Mouse (Mus musculus) urinary bladder, postnatal 10 days (tissue): ENCODE measurements at regions not wholly inside any gene's neighbourhood (a gene's known extent, or its start where the extent isn't known, plus 50 kb on each side); places are given as distances from the start of the nearest gene placed in this dataset.

Source experiments
- DNase-seq: peaks from one replicate; pipeline ENCODE4 v3.0.0; 2022; ENCODE audit warnings: low spot score

DNA sequence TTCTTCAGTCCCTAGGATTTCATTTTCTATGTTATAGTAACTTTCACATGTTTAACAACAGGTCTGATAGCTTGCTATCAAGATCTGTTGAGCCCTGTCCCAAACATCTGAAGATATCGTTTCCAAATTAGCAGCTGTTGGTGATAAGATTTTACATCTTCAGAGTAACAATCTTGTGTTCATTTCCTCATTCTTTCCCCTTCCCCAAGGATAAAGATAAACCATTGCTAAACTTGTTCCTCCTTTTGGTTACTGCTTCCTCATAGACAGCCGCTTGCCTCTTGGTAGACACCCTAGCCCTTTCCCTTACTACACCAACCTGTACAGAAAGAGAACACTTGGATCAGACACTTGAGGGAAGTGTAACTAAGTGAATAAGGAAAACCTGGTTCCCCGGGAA lies 58.6 kb downstream of the Kcnrg start:
- no peak for DNase-seq

DNA sequence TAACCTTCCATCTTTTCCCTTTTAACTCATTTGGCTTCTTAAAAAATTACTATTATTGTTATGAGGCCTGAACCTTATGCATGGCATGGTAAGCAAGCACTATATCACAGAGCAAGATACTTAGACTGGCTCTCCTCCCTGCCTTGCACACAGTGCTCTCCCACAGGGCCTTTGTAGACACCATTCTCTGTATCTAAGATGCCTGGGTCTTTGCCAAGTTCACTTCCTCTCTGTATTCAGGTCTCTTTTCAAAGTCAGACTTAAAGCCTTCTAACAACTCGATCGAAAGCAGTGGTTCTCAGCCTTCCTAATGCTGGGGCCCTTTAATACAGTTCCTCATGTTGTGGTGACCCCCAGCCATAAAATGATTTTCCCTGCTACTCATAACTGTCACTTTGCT lies 65.9 kb downstream of the Kcnrg start:
- DNase-seq: no peak

DNA sequence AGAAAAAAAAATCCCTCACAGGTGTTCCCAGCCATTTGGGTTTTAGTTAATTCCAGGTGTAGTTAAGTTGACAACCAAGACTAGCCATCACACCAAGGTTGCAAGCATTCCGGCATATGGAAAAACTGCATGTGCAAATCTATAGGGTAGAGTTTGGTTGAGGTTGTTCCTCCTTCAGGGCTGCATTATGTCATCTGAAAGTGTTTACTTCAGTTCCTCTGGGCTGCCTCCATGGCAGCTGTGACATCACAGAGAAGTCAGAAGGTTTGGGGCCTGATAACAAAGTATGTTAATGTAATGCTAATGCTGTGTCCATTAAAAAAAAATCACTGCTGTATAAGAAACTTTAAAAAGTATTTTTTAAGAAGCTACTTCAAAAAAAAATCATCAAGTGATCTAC lies 70.8 kb downstream of the Kcnrg start:
- no peak for DNase-seq

DNA sequence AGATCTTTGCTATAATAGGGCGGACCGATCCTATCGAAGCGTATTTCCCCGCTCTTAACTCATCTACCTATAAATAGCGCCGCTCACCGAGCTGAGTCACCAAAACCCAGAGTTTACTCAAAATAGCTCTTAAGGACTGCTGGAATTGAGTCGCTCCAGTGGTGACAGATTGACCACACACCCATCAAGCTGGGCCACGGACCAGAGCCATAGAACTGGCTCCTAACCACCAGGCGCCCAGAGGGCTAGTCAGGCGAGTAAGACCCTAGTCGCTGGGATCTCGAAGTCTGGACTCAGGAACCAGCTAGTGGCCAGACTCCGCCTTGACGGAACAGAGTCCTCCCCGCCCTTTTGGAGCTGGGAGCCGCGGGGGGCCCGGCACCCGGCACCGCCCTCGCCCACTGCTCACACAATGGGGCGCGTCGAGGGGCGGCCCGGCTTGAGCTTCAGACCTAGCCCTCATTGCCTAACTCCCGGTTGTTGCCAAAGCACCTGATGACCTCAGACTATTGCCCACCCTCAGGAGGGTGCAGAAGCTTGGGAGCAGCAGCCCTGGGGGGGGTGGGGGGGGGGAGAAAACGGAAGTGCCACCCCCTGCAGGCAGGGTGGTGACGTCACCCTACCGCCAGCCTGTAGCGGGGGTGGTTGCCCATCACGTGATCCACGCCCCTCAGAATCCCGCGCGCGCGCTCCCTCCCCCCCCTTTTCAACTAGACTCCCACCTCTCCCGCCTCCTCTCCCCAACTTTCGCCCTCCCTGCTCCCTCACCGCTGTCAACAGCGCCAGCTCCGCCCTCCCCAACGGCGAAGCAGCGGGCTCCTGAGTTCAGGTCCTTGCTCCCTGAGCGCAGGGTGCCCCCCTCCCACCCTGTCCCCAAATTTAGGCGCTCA lies 73.8 kb downstream of the Kcnrg start:
- peak; percentile 54 for DNase-seq

DNA sequence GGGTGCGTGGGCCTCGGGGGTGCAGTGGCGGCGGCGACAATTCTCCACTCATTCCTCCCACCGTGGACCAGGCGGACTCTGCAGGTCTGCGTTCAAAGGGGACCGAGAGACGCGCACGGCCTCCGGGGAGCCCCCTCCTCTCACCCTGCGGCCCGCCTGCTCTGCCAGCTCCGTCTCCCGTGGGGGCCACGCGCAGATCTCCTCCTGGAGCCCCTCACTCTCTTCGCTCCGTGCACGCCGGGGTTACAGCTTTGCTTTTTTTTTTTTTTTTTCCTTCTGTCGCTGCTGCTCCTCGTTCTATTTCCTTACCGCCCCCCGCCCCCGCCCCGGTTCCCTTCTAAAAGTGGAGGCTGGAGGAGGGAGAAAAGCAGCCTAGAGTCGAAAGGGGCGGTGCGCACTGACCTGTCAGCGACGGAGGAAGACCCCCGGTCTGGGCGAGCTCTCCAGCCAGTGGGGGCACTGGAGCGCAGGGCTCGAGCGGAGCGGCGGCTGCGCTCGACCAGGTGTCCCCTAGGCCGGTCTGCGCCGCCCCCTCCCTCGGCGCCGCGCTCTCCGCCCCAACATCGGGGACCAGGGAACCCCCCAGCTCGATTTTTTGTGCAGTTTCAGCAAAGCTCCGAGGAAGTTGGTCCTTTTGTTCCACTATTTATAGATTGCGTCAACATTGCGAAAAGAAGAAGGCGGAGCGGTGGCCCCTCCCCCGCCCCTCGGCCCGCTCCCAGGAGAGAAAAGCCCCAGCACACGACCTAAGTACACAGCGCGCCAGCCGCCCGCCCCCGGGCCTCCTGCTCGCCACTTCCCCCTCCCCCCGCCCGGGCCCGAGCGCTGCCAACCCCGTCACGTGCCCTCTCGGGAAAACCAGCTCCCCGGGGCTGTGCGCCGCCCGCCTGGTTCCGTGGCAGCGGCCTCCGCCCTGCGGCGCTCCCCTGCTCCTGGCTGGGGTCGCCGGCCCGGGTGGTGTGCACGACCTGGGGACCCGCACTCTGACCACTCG lies 74.7 kb downstream of the Kcnrg start:
- DNase-seq: peak; percentile 73

DNA sequence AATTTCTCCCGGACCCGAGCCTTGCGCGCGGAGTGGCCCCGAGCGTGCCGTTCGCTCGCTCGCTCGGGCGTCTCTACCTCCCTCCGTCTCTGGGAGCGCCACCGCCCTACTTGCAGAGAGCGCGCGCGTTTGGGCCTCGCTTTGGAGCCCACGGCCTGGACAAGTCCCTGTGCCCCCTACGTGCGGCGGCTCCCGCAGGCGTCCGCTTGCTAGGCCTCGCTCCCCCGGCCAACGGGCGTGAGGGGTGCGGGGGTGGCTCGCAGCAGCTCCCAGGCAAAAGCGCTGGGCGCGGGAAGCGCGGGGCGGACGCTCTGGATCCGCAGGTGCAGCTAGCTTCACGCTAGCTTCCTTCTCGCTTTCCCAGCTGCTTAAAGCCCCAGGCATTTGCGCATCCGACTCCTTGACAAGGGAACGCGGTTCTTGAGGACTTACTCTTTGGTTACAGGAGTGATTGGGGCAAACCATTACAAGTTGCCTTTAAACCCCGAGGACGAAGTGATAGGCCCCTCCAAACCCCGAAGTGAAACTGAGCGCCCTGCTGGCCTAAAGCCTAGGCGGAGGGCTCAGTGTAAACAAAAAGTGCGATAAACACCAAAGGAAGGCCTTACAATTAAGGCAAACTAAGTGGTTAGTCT lies 75.6 kb downstream of the Kcnrg start:
- DNase-seq: no peak

DNA sequence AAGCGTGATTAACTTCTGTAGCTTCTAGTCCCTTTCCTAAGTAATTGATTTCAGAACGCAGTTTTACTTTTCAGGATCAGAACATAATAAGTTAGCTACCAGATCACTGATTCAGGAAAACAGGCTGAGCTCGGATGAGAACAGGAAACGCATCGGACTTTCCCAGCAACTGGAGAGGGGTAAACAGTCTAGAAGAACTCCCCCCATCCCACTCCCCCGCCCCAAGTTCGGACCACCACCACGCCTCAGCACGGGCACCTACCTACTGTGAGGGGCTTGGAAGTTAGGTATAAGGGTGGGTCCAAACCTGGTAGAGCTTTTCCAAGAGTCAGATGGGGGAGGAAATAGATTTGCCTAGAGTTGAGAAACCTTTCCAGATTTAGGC lies 76.1 kb downstream of the Kcnrg start:
- DNase-seq: no peak

DNA sequence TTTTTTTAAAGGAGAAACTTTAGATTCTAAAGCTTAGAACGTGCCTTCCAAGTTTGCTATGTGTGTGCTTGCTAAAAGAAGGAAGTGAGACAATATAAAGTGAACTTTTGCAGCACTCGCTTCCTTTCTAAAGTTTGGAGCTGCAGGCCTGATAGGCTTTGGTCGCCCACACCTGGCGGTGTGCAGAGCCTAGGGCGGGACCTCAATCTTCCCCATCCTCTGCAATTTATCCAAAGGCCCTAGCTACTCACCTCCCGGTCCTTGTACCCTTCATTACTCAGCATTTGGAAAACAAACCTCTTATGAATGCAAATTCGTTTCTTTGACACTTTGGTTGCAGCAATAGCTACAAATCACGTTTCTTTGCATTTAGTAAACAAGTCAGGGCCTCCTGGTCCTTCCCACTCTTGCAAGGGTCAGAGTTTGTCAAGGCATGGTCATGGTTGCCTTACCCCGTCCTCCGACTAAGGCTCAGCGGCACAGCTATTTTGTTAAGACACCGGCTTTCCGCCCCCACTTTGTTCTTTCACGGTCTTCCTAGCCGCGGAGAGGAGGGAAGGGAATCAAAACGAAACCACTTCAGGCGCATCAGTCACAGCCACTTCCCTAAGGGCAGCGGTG lies 76.6 kb downstream of the Kcnrg start:
- DNase-seq: no peak

DNA sequence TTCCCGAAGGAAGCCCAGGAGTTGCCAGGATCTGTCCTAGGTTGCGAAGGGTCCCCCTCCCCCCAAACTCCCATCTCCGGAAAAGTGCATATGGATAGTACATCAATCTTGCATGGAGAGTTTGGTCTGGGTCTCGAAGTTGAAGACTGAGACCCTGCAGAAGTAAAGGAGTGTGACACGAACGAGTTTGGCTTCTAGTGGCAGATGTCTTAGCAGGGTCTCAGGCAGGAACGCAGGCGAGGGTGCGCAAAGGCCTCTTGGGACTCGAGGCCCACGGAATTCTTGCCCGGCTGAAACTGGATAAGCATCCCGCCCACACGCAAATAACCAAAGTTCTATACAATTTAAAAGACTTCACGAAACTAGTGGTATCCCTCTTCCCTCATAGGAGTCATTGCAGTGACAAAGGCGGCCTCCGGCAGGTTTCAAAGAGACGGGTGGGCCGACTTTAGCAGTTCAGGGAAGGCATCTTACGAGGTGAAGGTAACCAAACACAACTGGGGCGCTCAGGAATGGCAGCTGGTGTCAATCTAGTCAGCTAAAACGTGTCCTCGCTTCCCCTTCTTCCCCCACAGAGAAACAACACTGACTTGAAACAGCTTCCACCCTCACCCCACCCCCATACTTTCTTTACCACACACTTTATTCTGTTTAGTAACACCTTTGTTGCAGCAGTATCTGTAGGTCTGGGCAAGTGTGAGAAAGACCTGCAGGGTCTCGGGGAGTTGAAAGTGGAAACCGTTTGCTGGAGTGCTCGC lies 77.4 kb downstream of the Kcnrg start:
- DNase-seq: no peak

DNA sequence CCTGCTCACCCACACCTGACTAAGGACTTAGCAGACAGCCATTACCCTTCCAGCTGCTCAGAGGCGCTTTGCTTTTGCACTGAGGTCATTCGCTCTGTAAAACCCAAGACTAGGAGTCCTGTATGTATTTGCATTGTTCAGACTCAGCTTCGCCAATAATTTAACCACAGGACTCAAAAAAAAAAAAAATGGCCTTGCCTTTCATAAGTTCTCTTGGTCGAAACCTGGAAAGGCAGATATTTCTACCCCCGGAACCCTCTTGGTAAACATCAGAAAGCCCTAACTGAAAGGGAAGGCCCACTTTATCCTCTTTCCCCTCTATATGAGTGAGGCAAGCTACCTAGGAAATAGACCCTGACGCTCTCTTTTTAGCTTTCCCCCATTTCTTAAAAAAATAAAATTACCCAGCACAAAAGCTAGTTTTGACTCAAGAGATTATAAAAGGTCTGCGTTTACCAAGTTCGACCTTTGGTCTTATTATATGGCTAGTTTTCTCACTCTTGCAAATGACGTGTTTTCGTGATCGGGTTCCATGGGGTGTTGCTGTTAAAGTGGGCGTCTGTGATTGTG lies 78.1 kb downstream of the Kcnrg start:
- DNase-seq: no peak

DNA sequence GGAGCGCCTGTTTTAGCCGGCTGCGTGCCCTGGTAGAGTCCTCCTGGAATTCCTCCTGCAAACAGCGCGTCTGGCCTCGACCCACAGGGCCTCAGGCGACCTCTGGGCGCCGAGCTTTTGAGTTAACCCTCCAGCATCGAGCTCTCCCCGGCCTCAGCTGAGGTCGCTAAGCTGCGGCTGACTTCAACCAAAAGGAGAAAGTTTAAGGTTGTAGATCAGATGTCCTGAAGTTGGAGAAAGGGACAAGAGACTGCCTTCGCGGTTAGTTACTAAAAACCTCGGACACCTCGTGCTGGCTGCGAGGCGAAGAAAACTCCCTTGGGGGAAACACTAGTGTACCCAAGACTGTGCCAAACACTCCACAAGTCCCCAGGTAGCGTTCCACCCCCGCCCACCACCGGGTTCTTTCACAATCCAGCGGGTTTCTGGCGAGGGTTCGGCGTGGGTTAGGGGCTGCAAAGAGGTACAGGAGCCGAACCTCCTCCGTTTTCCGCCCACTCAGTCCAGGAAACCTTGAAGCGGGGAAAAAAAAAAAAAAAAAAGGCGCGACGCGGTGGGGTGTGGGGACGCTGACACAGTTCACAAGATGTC lies 78.9 kb downstream of the Kcnrg start:
- DNase-seq: no peak

DNA sequence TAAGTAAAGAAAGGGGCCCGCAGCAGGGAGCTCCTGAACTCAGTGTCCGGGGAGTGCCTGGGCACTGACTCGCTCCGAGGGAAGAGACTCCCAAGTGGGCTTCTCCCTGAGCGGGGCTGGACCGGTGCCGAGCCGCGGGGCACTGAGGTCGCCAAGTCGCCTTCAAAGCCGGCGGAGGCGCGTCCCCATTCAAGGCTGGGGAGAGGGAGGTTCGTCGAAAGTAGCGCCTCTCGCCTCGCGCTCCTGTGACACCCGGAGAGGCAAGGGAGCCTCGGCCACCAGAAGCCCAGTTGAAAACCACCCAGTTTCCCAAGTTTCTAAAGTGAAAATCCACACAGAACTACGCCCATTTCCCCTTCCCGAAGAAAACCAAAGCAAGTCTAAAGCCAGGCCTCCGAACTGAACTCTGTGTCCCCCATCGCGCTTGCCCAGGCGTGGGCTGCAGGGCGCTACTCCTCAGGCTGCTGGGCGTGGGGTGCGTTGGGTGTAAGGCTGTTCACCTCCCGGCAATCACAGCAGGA lies 79.6 kb downstream of the Kcnrg start:
- DNase-seq: no peak

DNA sequence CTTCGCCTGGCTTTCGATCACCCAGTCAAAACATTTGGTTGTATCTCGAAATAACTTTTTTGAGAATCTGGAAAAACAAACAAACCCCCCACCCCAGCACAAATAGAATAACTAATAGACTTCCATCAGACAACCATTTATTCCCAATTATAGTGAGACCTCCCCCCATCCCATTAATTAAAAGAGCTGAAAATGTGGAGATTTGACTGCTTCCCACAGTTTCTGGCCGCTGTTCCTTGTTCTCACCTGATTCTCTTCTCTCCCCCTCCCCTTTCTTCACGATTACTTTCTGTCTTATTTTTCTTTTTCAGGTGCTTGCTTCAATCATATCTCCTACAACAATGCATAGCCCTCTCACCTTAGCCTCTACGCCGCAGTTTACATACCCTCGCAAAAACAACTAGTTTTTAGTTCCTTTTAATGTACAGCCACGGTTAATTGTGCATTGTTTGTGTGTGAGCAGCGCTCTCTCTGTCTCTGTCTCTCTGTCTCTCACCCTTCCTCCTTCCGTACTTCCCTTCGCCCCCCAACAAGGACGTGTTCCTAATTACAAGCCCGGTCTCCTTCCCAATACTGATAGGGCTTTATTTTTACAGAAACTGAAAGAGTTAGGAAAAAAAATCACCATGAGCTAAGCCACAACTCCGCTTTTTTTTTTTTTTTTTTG lies 80.2 kb downstream of the Kcnrg start:
- no peak for DNase-seq

DNA sequence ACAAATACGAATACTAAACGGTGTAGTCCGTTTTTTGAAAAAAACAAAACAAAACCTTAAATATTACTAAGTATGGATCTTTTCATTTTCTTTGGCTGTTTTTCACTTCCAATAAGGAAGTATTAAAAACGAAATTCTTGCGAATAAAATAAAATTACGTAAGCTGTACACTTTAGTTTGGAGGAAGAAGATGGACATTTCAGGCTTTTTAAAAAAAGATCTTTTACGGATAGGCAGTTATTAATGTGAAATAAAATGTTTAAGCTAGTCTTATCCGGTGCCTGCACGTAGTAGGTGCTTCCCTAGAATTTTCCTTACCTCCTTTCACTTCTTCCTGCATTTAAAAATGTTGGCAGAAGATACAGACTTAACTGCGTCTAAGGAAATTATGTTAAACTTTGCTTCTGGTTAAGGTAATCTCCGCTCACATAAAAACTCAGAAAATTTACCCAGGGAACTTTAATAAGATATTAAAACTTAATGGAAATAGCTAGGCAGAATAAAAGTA lies 80.8 kb downstream of the Kcnrg start:
- DNase-seq: no peak

DNA sequence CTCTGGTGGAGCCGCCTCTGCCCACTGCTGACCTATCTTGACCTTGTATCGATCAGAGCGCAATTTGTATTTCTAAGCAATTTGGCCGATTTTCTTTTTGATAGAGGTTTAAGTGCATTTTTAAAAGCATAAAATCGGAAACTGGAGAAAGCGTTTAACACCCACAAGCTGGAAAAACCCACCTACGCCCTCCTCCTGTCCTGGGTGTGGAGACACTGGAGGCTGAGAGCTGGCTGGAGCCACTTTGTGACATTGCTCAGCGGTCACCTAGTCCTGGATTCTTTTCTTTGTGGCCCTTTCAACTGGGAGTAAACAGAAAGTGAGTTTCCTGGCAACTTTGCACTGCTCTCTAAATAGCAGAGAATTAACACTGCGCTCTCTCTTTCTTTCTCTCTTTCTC lies 81.4 kb downstream of the Kcnrg start:
- DNase-seq: no peak

DNA sequence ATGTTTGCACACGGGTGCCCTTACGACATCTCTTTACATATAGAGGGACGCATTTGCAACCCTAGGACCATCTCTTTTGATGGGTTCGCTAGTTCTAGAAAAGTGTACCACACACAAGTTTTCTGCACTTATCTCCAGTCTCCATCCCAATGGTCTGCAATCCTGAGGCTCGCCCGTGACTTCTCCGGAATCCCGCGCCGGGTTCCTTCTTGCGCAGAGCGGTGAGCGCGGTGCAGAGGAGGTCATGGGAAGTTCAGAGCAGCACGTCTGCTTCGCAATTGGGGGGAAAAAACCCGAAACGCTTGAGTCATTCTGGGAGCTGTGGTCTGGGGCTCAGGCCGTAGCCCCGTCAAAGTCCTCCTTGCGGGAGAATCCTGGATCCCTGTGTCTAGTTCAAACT lies 82.0 kb downstream of the Kcnrg start:
- no peak for DNase-seq

DNA sequence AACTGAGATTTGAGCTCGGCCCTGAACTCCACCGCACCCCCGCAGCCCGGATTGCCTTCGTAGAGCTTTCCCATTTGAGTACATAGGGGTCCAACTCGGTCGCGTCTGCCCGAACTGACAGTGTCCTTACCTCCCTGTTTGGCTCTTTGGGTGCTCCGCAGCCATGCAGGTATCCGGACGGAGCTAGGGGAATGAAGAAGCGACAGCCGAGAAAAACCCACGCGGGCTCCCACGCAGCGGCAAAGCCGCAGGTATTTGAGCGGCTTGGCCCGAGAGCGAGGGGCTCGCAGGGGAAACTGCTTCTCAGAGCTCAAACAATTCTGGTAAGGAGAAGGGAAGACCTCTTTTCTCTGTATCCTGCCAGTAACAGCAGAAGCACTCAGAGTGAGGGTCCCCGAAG lies 82.5 kb downstream of the Kcnrg start:
- DNase-seq: no peak

DNA sequence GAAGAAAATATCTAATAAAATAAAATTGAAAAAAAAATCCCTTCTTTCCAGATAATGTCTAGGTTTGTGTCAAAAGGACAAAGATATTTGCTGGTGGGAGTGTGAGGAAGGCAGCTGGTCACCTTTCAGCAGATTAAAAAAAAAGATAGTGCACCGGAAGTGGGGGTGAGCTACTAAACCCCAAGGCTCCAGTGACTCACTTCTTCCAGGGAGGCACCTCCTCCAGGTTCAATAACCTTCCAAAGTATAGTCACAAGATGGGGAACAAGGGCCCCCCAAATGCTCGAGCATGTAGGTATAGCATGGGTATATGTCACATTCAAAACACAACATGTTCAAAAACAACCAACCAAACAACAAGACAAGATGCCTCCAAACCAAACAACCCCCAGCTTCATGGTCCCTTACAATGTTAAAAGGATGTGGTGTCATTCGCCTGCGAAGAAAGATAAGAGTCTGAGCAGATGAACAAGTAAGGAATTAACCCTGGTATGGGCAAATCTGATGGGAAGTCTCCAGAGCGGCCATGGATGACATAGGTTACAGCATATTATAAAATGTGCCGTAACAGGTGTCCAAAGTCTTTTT lies 84.6 kb downstream of the Kcnrg start:
- DNase-seq: no peak

DNA sequence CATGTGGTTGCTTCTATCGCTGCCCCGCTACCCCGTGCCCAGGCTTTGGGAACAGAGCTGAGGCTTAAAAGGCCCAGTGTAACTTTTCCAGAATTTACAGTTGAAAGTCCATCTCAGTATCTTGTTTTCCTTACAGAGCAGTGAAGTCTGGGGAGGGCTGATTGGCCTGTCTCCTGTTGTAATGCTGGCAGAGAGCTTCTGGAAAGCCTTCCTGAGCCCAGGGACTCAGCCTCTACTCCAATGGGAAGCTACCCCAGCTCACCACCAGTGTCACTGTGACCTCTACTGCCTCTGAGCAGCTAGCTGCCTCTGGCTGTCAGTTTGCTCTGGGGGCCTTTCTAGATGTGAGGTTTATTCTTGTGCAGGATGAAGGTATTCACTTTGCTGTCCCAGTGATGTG lies 87.5 kb downstream of the Kcnrg start:
- no peak for DNase-seq
